Mouse (Mus musculus) hindbrain, embryonic 10.5 days (tissue): ENCODE measurements around the gene Id2. TPM values are rescaled to one million over a fixed set of nuclear protein-coding genes. Genes with fewer than 3 reads are reported as not detected.
A peak's percentile ranks its signal among the peaks of the same experiment; 100 is the strongest.

Experiments
- DNase-seq: peaks from one replicate; pipeline ENCODE4 v3.0.0-alpha.2; 2017; ENCODE audit warnings: low spot score
- H3K27ac ChIP-seq: fragments of 300-500 bp; sonication (generic); 2 replicates; pipeline ENCODE4 v1.5.1; 2016; ENCODE audit warnings: mild to moderate bottlenecking, moderate library complexity
- H3K27me3 ChIP-seq: fragments of 300-500 bp; sonication (generic); 2 replicates; pipeline ENCODE4 v1.6.1; 2016; ENCODE audit warnings: mild to moderate bottlenecking; ENCODE audit not compliant: poor library complexity, insufficient read depth, severe bottlenecking
- H3K36me3 ChIP-seq: fragments of 300-500 bp; sonication (generic); 2 replicates; pipeline ENCODE4 v1.6.1; 2016; ENCODE audit warnings: mild to moderate bottlenecking, moderate library complexity
- H3K4me1 ChIP-seq: fragments of 300-500 bp; sonication (generic); replicated peaks from 2 replicates; pipeline ENCODE4 v1.6.1; 2016; ENCODE audit warnings: mild to moderate bottlenecking
- H3K4me3 ChIP-seq: fragments of 300-500 bp; sonication (generic); 2 replicates; pipeline ENCODE4 v1.5.1; 2016; ENCODE audit warnings: mild to moderate bottlenecking, moderate library complexity
- H3K9me3 ChIP-seq: fragments of 300-500 bp; sonication (generic); 2 replicates; pipeline ENCODE4 v1.6.1; 2016; ENCODE audit warnings: mild to moderate bottlenecking, moderate library complexity
- WGBS: fragments of 180-500 bp; shearing (Covaris S2); methylation state at CpG from one replicate; pipeline ENCODE4 v1.1.7; 2016; 5-methylcytosine and 5-hydroxymethylcytosine counted together
- polyA plus RNA-seq: library from polyadenylated mRNA; unstranded; fragments of >200 nt; fragmentation: Nextera tagmentation; extraction: Ambion mirVana; gene quantifications from 2 replicates; pipeline ENCODE4 v1.2.1, GENCODE M21; 2016

Id2 gene
- 360 and 369 TPM in 2 replicates for polyA plus RNA-seq

DNA sequence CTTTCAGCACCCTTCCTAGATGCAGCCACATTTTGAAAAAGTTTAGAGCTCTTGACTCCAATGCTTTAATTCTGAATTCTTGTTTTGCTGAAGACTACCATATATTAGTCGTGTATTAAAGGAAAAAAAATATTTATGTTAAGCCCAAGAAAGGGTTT, at the start of gene Id2:
Id2 (minus strand) TSS at position 89 of the 158 bp plus-strand sequence.
- no peak for DNase-seq
- H3K9me3 ChIP-seq = no peaks in the 10 kb centered on the region
- peaks cover 10% of the 10 kb centered on the region for H3K27me3 ChIP-seq
- peaks cover 71% of the 10 kb centered on the region for H3K4me1 ChIP-seq
- H3K4me3 ChIP-seq = peak within 1 kb of the TSS; percentile 85
- H3K36me3 ChIP-seq = peaks cover 5% of the 10 kb centered on the region; the same call in 1 of the 2 replicates
- 2% methylated on average over 1 of the region's 1 CpGs for WGBS
- peak within 1 kb of the TSS; percentile 98 for H3K27ac ChIP-seq

DNA sequence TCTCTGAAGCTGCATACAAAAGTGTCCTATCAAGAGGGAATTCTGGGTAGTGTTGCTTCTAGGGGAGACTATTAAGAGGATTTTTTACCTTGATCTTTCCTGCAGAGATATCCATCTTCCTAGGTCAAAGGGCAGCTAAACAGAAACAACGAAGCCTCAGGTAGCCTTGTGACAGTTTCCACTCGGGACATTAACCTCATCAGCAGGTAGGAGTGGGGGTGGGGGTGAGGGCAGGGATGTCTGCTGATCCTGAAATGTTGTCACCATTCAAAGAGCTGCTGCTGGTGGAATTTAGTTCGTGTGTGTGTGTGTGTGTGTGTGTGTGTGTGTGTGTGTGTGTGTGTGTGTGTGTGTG, 48.4 kb upstream of the Id2 start:
- no peak overlapping the region; the same call in 1 of the 2 replicates for H3K27ac ChIP-seq
- peaks cover 9% of the 10 kb centered on the region; the same call in 1 of the 2 replicates for H3K27me3 ChIP-seq

DNA sequence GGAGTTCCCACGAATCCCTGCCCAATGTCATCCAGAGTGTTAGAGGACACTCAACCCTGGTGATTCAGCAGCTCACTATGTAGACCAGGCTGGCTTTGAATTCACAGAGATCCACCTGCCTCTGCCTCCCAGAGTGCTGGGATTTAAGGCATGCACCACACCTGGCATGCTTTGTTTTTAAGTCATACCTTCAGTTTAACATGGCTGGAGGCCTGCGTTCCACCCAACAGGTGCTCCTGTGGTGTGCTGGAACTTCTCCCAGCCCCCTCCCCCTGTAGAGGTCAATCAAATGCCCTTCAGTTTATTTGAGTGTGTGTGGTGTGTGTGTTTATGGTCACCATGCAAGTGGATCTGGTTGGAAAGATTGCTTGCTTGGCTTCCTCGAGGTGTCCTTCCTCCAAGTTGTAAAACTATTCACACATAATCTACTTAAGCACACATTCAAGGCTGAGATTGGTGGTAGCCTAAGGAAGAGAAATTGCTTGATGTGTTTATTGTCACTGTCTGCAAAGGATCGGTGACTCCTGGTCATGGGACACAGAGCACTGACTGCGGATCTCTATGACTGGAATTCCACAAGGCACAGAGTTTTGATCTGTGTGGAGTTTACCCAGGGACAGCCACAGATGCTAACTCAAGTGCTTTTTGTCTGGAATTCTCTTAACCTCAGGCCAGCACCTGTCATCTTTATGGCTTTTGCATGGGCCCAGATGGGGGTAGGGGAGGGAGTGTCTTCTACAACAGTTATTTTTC, 47.8 kb upstream of the Id2 start:
- H3K27ac ChIP-seq = peak overlapping the region; percentile 35; the same call in 1 of the 2 replicates
- WGBS = 88% methylated on average over 5 of the region's 5 CpGs
- H3K27me3 ChIP-seq = peaks cover 10% of the 10 kb centered on the region; the same call in 1 of the 2 replicates
- DNase-seq = no peak
- H3K4me1 ChIP-seq = peaks cover 20% of the 10 kb centered on the region; the same call in 1 of the 2 replicates
- no peak overlapping the region for H3K4me3 ChIP-seq
- H3K36me3 ChIP-seq = no peaks in the 10 kb centered on the region
- no peaks in the 10 kb centered on the region for H3K9me3 ChIP-seq

More for the DNA sequence above, 48.4 kb upstream of the Id2 start:
- WGBS = 65% methylated on average over 3 of the region's 3 CpGs
- no peak overlapping the region for H3K4me3 ChIP-seq
- H3K9me3 ChIP-seq = no peaks in the 10 kb centered on the region
- peaks cover 20% of the 10 kb centered on the region; the same call in 1 of the 2 replicates for H3K4me1 ChIP-seq
- no peak for DNase-seq
- H3K36me3 ChIP-seq = no peaks in the 10 kb centered on the region

DNA sequence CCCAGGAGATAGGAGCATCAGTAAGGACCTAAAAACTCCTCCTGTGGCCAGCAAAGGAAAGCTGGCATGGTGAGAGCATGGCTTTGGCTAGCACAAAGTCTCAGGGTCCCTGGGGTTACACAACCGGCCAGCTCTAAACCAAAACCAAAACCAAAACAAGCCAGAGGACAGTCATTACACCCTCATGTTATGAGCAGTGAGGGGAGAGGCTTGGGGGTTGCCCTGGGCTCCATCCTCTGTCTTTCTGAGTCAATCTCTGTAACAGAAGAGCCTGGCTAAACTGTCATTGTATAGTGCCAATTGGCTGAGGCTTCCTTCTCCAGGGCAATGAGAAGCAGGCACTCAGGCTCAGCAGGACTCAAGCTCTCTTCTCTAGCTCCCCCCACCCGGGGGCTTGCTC, 46.6 kb upstream of the Id2 start:
- H3K27me3 ChIP-seq = peaks cover 14% of the 10 kb centered on the region; the same call in 1 of the 2 replicates
- H3K36me3 ChIP-seq = no peaks in the 10 kb centered on the region
- peaks cover 20% of the 10 kb centered on the region; the same call in 1 of the 2 replicates for H3K4me1 ChIP-seq
- H3K4me3 ChIP-seq = no peak overlapping the region
- WGBS = 67% methylated on average over 2 of the region's 2 CpGs
- 0 out of 2 replicates have a peak overlapping the region, but pooled peaks have one; percentile 23 for H3K27ac ChIP-seq
- no peaks in the 10 kb centered on the region for H3K9me3 ChIP-seq
- no peak for DNase-seq

- H3K4me3 ChIP-seq = no peak overlapping the region
- no peaks in the 10 kb centered on the region for H3K9me3 ChIP-seq
- WGBS = 73% methylated on average over 7 of the region's 7 CpGs
- DNase-seq = no peak
- H3K4me1 ChIP-seq = peaks cover 24% of the 10 kb centered on the region; the same call in 1 of the 2 replicates
- H3K36me3 ChIP-seq = no peaks in the 10 kb centered on the region
- H3K27me3 ChIP-seq = peaks cover 13% of the 10 kb centered on the region; the same call in 1 of the 2 replicates
- H3K27ac ChIP-seq = no peak overlapping the region
These were observed 45.3 kb upstream of the Id2 start for GRCm38 (mm10) chr12:25142251-25142650.

GRCm38 (mm10) chr12:25141311-25141710, 44.4 kb upstream of the Id2 start:
- 66% methylated on average over 7 of the region's 7 CpGs for WGBS
- Histone ChIP-seq H3K27ac (0 out of 2 replicates have a peak overlapping the region, but pooled peaks have one; percentile 35), H3K9me3 (no peaks in the 10 kb centered on the region), H3K4me1 (peaks cover 24% of the 10 kb centered on the region; the same call in 1 of the 2 replicates), H3K4me3 (no peak overlapping the region), H3K36me3 (no peaks in the 10 kb centered on the region), H3K27me3 (peaks cover 13% of the 10 kb centered on the region; the same call in 1 of the 2 replicates)
- no peak for DNase-seq

- H3K27me3 ChIP-seq = peaks cover 13% of the 10 kb centered on the region; the same call in 1 of the 2 replicates
- WGBS = 79% methylated on average over 6 of the region's 6 CpGs
- H3K4me1 ChIP-seq = peaks cover 22% of the 10 kb centered on the region; the same call in 1 of the 2 replicates
- no peaks in the 10 kb centered on the region for H3K36me3 ChIP-seq
- no peak overlapping the region for H3K4me3 ChIP-seq
- no peak for DNase-seq
- no peaks in the 10 kb centered on the region for H3K9me3 ChIP-seq
- H3K27ac ChIP-seq = 0 out of 2 replicates have a peak overlapping the region, but pooled peaks have one; percentile 18
These were observed 43.2 kb upstream of the Id2 start for GRCm38 (mm10) chr12:25140115-25140514.

- Histone ChIP-seq H3K4me1 (peaks cover 18% of the 10 kb centered on the region; the same call in 1 of the 2 replicates), H3K36me3 (no peaks in the 10 kb centered on the region), H3K27ac (no peak overlapping the region), H3K9me3 (no peaks in the 10 kb centered on the region), H3K4me3 (no peak overlapping the region), H3K27me3 (peaks cover 13% of the 10 kb centered on the region; the same call in 1 of the 2 replicates)
- 96% methylated on average over 4 of the region's 4 CpGs for WGBS
- no peak for DNase-seq
These were observed 41.7 kb upstream of the Id2 start for GRCm38 (mm10) chr12:25138616-25139015.

GRCm38 (mm10) chr12:25132046-25132445, 35.1 kb upstream of the Id2 start:
- 77% methylated on average over 12 of the region's 12 CpGs for WGBS
- peaks cover 35% of the 10 kb centered on the region for H3K4me1 ChIP-seq
- H3K4me3 ChIP-seq = no peak overlapping the region
- no peak overlapping the region for H3K27ac ChIP-seq
- no peaks in the 10 kb centered on the region for H3K27me3 ChIP-seq
- H3K36me3 ChIP-seq = no peaks in the 10 kb centered on the region
- H3K9me3 ChIP-seq = no peaks in the 10 kb centered on the region
- DNase-seq = no peak

- WGBS = 71% methylated on average over 4 of the region's 4 CpGs
- no peak for DNase-seq
- H3K9me3 ChIP-seq = peaks cover 7% of the 10 kb centered on the region
- peak overlapping the region; percentile 89 for H3K27ac ChIP-seq
- peaks cover 78% of the 10 kb centered on the region for H3K4me1 ChIP-seq
- no peaks in the 10 kb centered on the region for H3K36me3 ChIP-seq
- no peaks in the 10 kb centered on the region; the same call in 1 of the 2 replicates for H3K27me3 ChIP-seq
- H3K4me3 ChIP-seq = no peak overlapping the region
These were observed 30.7 kb upstream of the Id2 start for GRCm38 (mm10) chr12:25127629-25128028.

DNA sequence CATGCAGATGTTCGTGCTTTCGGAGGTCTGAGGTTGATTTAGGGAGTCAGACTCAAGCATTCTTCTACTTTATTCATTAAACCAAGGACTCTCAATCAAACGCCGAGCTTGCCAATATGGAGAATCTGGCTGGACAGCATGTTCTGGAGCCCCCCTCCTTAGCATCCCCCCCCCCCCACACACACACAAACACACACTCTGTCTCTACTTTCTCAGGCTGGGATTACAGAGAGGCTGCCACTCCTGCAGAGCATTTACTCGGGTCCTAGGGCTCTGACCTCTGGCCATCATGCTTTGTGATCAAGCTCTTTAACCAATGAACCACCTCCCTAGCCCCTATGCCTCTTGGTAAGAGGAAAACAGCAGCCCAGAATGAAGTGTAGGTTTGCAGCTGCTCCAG, 29.3 kb upstream of the Id2 start:
- H3K27ac ChIP-seq = peak overlapping the region; percentile 89
- H3K9me3 ChIP-seq = peaks cover 8% of the 10 kb centered on the region
- no peaks in the 10 kb centered on the region for H3K36me3 ChIP-seq
- no peak overlapping the region for H3K4me3 ChIP-seq
- H3K27me3 ChIP-seq = peaks cover 5% of the 10 kb centered on the region
- WGBS = 56% methylated on average over 5 of the region's 5 CpGs
- DNase-seq = peak; percentile 31
- H3K4me1 ChIP-seq = peaks cover 84% of the 10 kb centered on the region

DNA sequence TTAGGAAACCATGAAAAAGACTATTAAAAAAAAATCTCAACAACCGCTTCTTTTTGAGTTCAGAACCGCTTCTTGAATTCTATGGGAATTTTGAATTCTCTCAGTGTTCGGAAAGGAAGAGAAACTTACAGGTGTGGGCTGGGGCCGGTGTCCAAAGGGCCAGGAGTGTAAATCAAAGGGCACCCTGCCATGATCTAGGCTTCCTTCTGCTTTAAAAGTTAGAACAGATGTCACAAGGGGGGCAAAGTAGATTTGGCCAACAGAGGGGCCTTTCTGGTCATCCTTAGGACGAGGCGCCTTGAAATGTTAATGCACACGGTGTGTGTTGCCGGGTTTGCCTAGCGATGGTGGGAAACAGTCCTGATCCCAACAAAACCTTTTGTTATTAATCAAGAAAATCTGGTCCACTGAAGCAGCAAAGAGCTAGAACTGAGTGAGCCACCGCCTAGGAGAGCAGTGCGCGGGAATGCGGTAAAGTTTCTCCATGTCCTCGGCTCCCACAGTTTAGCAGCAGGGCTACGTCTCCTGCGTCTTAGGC, 28.4 kb upstream of the Id2 start:
- Histone ChIP-seq H3K27ac (peak overlapping the region; percentile 89), H3K36me3 (no peaks in the 10 kb centered on the region), H3K27me3 (peaks cover 5% of the 10 kb centered on the region), H3K9me3 (peaks cover 8% of the 10 kb centered on the region), H3K4me1 (peaks cover 84% of the 10 kb centered on the region), H3K4me3 (peak overlapping the region; percentile 29)
- DNase-seq = peak; percentile 48
- WGBS = 10% methylated on average over 16 of the region's 16 CpGs
